Mouse (Mus musculus): Measurements from ENCODE around the gene Tcl1b3. TPM values are rescaled to one million over a fixed set of nuclear protein-coding genes. Genes with fewer than 3 reads are reported as not detected.
"Not testable (repeated sequence)": the region's sequence is repeated elsewhere in the genome, so short reads cannot be mapped to it uniquely, and the experiment has no call there.

Tcl1b3 gene
- total RNA-seq (2021): not detected
- long read RNA-seq, experiment 1: 0 reads
- long read RNA-seq, experiment 2: 0 reads

- DNase-seq; intact Hi-C loops (cut with DNase I; ENCODE audit: low total_unique reads): not testable (repeated sequence)
Measured at GRCm38 (mm10) chr12:105190743-105191142, at the start of gene Tcl1b3. Gene Tcl1b3 (plus strand): TSS chr12:105191043.

DNA sequence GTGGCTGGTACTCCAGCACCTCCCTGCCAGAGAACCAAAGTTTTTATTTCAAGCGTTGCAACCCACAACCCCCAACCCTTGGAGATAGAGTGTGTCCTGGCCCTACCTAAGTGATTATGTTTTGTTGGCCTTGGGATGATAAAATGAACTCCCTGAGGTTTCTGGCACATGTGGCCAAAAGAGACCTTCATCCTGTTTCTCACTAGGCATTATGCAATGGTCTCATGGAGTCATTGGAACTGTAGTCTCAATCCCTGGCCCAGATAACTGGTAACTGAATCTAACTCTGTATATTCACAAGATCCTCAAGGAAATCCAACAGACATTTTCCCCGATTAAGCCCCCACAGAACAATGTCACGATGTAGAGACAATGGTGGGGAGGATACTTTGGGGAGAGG is 47.7 kb upstream of the Tcl1b3 start:
- no peak for DNase-seq
- intact Hi-C loops (cut with DNase I; ENCODE audit: low total_unique reads): no loop called here

DNA sequence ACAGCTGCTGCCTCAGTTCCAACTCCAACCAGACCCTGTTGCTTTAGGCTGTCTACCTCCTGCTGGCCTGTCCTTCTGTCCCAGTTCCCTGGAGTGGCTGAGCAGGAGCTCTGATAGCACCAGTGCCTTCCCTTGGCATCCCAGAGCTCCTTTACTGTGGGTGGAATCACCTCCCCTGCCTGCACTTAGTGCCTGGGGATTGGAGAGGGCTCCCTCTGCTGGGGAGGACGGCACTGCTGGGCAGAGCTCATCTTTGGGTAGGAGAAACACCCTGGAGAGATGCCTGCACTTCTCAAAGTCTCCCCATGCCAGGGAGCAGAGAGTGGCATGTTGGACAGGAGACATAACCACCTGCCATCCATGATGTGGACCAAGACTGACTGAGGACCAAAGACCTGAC is 45.9 kb upstream of the Tcl1b3 start:
- intact Hi-C loops (cut with DNase I; ENCODE audit: low total_unique reads); DNase-seq: not testable (repeated sequence)

DNA sequence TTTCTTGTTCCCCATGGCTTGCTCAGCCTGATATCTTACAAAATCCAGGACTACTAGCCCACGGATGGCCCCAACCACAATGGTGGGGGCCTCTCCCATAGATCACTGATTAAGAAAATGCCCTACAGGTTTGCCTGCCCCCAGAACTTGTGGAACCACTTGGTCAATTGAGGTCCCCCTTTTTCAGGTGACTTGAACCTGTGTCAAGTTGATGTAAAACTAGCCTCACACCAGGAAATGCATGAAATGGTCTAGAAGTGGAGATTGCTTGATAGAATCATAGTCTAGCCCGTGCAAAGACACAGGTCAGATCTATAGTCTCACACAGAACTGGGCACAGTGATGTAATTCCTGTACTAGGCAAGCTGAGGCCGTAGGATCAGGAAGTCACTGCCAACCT is 45.1 kb upstream of the Tcl1b3 start, which contains the start of gene Tcl1b2:
Gene Tcl1b2, plus strand, starts transcription at position 301 of the 400 bp plus-strand sequence.
- DNase-seq: no peak
- intact Hi-C loops (cut with DNase I; ENCODE audit: low total_unique reads): no loop called here

DNA sequence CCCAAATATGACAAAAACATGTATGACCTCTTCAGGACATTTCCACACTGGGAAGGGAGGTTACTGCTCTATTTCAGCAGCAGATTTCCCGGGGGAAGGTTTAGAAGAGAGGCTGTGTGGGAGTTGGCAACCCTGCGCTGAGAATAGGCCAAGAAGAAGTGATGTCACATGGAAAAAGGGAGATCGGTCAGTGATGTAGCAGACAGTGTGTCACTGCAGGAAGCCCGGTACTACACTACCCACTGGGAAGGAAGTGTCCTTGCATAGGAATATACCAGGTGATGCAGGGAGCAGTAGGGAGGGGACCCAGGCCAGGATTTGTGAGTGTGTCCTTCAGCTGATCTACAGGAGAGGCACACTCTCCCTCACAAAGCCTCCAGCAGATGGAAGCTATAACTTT is 35.6 kb upstream of the Tcl1b3 start:
- peak; percentile 14 for DNase-seq
- intact Hi-C loops (cut with DNase I; ENCODE audit: low total_unique reads): not testable (repeated sequence)

DNA sequence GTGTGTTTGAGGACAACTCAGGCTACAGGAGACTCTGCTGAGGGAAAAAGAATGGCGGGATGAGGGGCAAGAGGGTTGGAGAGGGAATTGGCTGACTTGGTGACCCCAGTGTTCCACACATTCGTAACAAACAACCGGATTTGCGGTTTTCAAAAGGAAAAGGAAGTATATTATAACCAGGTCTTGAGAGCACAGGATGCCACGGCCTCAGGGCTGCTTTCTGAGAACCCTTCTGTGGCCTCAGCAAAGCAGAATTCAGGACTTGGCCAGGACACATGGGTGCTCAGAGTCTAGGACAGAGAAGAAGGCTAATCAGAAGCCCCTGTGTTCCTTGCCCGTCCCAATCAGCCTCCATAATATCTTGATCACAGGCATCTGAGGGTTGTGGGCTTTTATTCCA is 32.0 kb upstream of the Tcl1b3 start:
- intact Hi-C loops (cut with DNase I; ENCODE audit: low total_unique reads): no loop called here
- DNase-seq: no peak

DNA sequence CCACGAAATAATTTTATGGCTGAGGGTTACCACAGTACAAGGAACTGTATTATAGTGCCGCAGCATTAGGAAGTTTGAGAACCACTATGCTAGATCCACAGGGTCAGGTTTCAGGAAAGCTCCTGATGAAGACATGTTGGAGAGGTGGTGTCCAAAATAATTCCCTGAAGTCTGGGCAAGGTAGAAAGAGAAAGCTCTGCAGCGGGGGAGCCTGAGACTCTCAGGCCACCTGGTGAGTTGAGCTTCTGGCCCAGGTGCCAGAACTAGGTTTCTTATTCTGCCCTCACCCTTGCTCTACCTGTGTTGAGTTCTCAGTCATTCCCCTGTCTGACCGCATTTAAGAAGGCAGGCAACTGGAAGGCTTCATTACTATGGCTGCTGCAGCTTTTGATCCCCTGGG is 31.5 kb upstream of the Tcl1b3 start, which contains the start of gene Tcl1b1:
Gene Tcl1b1, plus strand, starts transcription at position 301 of the 400 bp plus-strand sequence.
- intact Hi-C loops (cut with DNase I; ENCODE audit: low total_unique reads): no loop called here
- DNase-seq: no peak

DNA sequence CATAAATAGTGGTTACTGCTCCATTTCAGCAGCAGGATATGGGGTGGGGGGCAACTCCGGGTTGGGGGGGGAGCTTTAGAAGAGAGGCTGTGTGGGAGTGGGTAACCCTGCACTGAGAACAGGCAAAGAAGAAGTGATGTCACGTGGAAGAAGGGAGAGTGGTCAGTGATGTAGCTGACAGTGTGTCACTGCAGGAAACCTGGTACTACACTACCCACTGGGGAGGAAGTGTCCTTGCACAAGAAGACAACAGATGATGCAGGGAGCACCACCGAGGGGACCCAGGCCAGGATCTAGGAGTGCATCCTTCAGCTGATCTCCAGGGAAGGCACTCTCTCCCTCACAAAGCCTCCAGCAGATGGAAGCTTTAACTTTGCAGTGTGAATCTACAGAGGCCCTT is 24.1 kb upstream of the Tcl1b3 start:
- intact Hi-C loops (cut with DNase I; ENCODE audit: low total_unique reads): no loop called here
- DNase-seq: no peak

GRCm38 (mm10) chr12:105173366-105173765 is 17.5 kb upstream of the Tcl1b3 start:
- intact Hi-C loops (cut with DNase I; ENCODE audit: low total_unique reads): loop anchor here (10.0 kb wide), 1 partner anchor 119 kb away; no protein-coding TSS in a partner anchor
- DNase-seq: no peak

DNA sequence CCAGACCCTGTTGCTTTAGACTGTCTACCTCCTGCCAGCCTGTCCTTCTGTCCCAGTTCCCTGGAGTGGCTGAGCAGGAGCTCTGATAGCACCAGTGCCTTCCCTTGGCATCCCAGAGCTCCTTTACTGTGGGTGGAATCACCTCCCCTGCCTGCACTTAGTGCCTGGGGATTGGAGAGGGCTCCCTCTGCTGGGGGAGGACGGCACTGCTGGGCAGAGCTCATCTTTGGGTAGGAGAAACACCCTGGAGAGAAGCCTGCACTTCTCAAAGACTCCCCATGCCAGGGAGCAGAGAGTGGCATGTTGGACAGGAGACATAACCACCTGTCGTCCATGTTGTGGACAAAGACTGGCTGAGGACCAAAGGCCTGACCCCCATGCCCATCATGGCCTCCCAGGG is 16.5 kb upstream of the Tcl1b3 start:
- intact Hi-C loops (cut with DNase I; ENCODE audit: low total_unique reads): loop anchor here (10.0 kb wide), 1 partner anchor 120 kb away; no protein-coding TSS in a partner anchor
- DNase-seq: peak; percentile 40

- intact Hi-C loops (cut with DNase I; ENCODE audit: low total_unique reads): loop anchor here (10.0 kb wide), 1 partner anchor 121 kb away; no protein-coding TSS in a partner anchor
- not testable (repeated sequence) for DNase-seq
Measured at GRCm38 (mm10) chr12:105176044-105176443, 14.8 kb upstream of the Tcl1b3 start, which contains the start of gene Tcl1b5. Gene Tcl1b5 (plus strand): TSS chr12:105176344.

DNA sequence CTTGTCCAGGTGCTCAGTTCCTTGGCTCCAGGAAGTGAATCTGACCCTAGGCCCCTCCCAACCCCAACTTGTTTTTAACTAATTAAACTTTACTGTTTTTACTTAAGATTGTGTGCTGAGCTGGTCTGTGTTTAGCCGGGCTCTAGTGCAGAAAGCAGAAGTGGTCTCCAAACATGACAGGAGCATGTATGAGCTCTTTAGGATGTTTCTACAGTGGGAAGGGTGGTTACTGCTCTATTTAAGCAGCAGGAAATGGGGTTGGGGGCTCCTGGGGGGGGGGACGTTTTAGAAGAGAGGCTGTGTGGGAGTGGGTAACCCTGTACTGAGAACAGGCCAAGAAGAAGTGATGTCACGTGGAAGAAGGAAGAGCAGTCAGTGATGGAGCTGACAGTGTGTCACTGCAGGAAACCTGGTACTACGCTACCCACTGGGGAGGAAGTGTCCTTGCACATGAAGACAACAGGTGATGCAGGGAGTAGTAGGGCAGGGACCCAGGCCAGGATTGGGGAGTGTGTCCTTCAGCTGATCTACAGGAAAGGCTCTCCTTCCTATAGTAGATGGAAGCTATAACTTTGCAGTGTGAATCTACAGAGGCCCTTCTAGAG is 9.7 kb upstream of the Tcl1b3 start:
- DNase-seq; intact Hi-C loops (cut with DNase I; ENCODE audit: low total_unique reads): not testable (repeated sequence)

DNA sequence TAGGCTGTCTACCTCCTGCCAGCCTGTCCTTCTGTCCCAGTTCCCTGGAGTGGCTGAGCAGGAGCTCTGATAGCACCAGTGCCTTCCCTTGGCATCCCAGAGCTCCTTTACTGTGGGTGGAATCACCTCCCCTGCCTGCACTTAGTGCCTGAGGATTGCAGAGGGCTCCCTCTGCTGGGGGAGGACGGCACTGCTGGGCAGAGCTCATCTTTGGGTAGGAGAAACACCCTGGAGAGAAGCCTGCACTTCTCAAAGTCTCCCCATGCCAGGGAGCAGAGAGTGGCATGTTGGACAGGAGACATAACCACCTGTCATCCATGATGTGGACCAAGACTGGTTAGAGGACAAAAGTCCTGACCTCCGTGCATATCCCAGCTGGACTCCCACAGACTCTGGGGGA is 1.9 kb upstream of the Tcl1b3 start:
- DNase-seq; intact Hi-C loops (cut with DNase I; ENCODE audit: low total_unique reads): not testable (repeated sequence)

DNA sequence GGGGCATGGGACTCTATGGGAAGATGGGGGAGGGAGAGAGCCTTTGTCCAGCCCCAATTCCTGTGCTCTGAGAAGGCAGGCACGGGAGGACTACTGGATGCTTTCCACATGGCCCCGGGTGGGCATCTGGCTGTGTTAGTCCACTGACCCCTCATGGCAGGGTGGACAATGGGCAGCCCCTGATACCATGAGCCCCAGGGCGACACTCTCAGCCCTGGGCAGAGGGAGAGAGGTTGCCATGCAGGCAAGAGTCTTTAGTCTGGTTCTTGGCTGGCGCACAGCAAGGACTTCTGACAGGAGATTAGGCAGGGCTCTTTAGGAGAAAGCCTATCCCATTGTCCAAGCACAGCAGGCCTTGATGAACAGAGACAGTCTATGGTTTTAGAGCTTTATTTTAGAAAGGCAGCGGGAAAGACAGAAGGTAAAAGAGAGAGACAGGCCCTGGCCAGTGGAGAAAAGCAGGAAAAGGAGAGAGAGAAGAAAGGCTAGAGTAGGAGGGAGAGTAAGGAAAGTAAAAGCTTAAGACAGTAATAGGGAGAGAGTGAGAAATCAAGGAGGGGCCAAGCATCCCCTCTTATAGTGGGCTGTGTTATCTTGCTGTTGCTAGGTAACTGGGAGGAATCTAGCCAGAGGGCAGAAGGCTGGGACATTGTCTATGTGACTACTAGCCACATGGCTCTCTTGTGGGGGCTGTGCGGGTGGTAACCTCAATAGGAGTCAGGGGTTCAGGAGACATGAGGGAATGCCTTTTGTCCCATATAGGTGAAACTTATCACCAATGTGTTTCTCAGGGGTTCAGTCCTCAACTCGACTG is 9.0 kb downstream of the Tcl1b3 start:
- intact Hi-C loops (cut with DNase I; ENCODE audit: low total_unique reads); DNase-seq: not testable (repeated sequence)

DNA sequence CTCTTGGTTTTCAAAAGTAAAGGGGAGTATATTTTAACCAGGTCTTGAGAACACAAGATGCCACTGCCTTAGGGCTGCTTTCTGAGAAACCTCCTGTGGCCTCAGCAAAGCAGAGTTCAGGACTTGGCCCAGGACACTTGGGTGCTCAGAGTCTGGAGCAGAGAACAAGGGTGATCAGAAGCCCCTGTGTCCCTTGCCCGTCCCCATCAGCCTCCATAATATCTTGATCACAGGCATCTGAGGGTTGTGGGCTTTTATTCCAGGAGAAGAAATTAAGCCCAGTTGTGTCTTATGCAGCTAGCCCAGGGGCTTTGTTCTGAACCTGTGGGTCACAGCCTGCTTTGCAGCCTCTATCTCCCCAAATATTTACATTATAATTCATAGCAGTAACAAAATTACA is 10.8 kb downstream of the Tcl1b3 start, which contains the start of gene Tcl1b4:
Gene Tcl1b4, plus strand, starts transcription at position 301 of the 400 bp plus-strand sequence.
- DNase-seq; intact Hi-C loops (cut with DNase I; ENCODE audit: low total_unique reads): not testable (repeated sequence)

DNA sequence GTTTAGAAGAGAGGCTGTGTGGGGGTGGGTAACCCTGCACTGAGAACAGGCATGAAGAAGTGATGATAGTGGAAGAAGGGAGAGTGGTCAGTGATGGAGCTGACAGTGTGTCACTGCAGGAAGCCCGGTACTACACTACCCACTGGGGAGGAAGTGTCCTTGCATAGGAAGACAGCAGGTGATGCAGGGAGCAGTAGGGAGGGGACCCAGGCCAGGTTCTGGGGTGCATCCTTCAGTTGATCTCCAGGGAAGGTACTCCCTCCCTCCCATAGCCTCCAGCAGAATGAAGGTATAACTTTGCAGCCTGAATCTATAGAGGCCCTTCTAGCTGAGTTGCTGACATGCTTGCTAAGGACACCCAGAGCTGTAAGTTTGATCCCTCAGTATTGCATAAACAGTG is 16.2 kb downstream of the Tcl1b3 start:
- no peak for DNase-seq
- intact Hi-C loops (cut with DNase I; ENCODE audit: low total_unique reads): no loop called here

DNA sequence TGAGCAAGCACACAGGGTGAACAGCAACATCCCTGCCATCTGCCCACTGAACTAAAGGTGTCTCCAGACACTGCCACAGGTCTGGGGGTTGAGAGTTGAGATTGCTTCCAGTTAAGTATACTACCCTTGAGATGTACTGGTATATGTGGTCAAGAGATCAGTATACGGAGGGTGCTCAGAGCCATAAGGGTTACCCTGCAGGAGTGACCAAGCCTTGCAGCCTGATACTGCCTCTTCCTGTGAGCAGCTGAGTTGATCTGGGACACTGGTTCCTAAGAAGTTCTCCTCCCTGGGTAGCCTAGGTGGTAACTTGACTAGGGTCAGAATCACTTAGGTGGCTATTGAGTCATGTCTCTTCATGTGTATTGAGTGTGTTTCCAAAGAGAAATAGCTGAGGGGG is 17.6 kb downstream of the Tcl1b3 start:
- intact Hi-C loops (cut with DNase I; ENCODE audit: low total_unique reads): no loop called here
- no peak for DNase-seq

DNA sequence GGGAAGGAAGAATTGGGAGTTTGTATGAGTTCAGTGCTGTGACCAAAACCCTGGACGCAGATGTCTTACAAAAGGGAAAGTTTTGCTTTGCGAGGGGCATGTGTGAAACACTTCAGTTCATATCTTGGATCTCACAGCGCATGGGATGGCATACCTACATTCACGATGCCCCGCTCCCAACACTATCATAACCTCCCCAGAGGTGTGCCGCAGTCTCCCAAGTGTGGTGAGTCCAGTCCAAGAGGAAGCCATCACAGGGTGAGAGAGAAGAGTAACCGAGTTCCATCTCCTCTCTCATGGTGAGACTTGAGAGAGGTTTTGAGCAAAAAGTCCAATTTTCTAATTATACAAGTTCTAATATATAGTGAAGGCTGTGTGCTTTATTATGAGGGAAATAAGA is 18.4 kb downstream of the Tcl1b3 start:
- DNase-seq: no peak
- intact Hi-C loops (cut with DNase I; ENCODE audit: low total_unique reads): no loop called here

GRCm38 (mm10) chr12:105217101-105217760 is 26.4 kb downstream of the Tcl1b3 start:
- no peak for DNase-seq
- intact Hi-C loops (cut with DNase I; ENCODE audit: low total_unique reads): no loop called here

Measured in gastrocnemius, postnatal 14 days (tissue).